In the genomic region with DNA sequence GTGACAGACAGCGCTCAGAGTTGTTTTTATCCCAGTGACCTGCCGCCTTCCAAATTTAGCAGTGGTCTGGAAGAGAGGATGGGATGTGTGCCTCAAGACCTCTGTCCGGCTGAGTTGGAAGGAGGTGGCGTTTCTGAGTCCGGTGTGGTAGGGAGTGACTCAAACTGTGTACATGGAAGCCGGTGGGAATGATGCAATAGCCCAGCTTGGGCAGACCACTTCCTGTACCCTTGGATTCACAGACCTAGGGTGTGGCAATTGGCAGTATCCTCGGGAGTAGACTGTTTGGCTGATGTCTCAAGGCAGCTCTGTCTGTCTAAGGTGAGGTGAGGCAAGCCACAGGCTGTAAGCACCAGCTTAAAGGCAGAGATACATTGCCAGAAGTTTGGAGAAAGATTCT, we compare ENCODE assay signal across 2 mouse cellular contexts.
A peak's percentile ranks its signal among the peaks of the same experiment; 100 is the strongest.
TF ChIP-seq lines count a peak whose summit lies in the region.

No protein-coding gene starts in this region.

TF ChIP-seq in MEL, 35 proteins besides CTCF, POLR2A, EP300 and RAD21 (continued from another document):
- TF ChIP-seq NRF1 (IDR thresholded peaks at IDR 0.05; ENCODE audit: insufficient read depth, low read depth, low read length, poor library complexity, severe bottlenecking), result no peak
- TF ChIP-seq MXI1 (IDR thresholded peaks at IDR 0.05; ENCODE audit: low read depth, low read length), result no peak

TF ChIP-seq in myocyte, 11 proteins besides CTCF, POLR2A, EP300 and RAD21 (continued from another document):
- TF ChIP-seq MYOD1 (IDR thresholded peaks at IDR 0.05; ENCODE audit: control insufficient read depth in 1 of 3, insufficient read length in 2 of 3, low read depth in 2 of 3) (peak in 1 of 3 experiments; percentile 49), E2F4 (IDR thresholded peaks at IDR 0.05; ENCODE audit: insufficient read depth) (no peak)
